ENCODE assay signal across 9 mouse cellular contexts in genomic region chr11:79577741-79578140, GRCm38 (mm10). TPM values are rescaled to one million over a fixed set of nuclear protein-coding genes. Genes with fewer than 3 reads are reported as not detected.
A peak's percentile ranks its signal among the peaks of the same experiment; 100 is the strongest.
DNase-seq lines count a peak whose midpoint lies in the region; ATAC-seq and TF ChIP-seq lines count a peak whose summit lies in the region.
"Had no signal": no experiment of that assay in that cellular context is flagged by ENCODE, and none has a peak within 500 bp of the region (broad histone marks: within the 10 kb centered on the region; RNA-seq: fewer than 3 reads in every experiment).

No protein-coding gene starts in this region.

- 55% methylated on average over 5 of the region's 5 CpGs for WGBS in kidney, postnatal 0 days
- 40% methylated on average over 5 of the region's 5 CpGs for WGBS in liver, embryonic 11.5 days

- H3K9me3 ChIP-seq in kidney, postnatal 0 days (replicated peaks; ENCODE audit: low read length), result no peaks in the 10 kb centered on the region
- H3K9me3 ChIP-seq in liver, embryonic 11.5 days (ENCODE audit: control insufficient read depth, low read length), result no peaks in the 10 kb centered on the region
- H3K9me3 ChIP-seq: limb, embryonic 15.5 days had no signal

- no peak overlapping the region for H3K4me3 ChIP-seq in kidney, postnatal 0 days (replicated peaks; ENCODE audit: low read depth, low read length)
- no peak overlapping the region for H3K4me3 ChIP-seq in liver, embryonic 11.5 days (ENCODE audit: low read depth, low read length)
- H3K4me3 ChIP-seq: limb, embryonic 15.5 days had no signal

- no peak for ATAC-seq in kidney, postnatal 0 days (replicated peaks; ENCODE audit: low FRiP score, low read depth)
- no peak; the same call in 1 of the 2 replicates for ATAC-seq in liver, embryonic 11.5 days (replicated peaks; ENCODE audit: low FRiP score)

- TF ChIP-seq CTCF in kidney, postnatal 0 days (IDR thresholded peaks at IDR 0.05; ENCODE audit: low read depth), result peak; percentile 92

- peaks cover 28% of the 10 kb centered on the region; the same call in 1 of the 2 replicates for H3K36me3 ChIP-seq in kidney, postnatal 0 days (ENCODE audit: insufficient read depth, low read length)
- no peaks in the 10 kb centered on the region for H3K36me3 ChIP-seq in liver, embryonic 11.5 days (ENCODE audit: control insufficient read depth, insufficient read depth, low read length)

- no peak overlapping the region for H3K9ac ChIP-seq in kidney, postnatal 0 days (ENCODE audit: low read depth, low read length)
- H3K9ac ChIP-seq in liver, embryonic 11.5 days (ENCODE audit: low read depth, low read length), result no peak overlapping the region
- H3K9ac ChIP-seq: limb, embryonic 15.5 days had no signal

- H3K4me2 ChIP-seq in kidney, postnatal 0 days (ENCODE audit: low read length), result no peak overlapping the region
- H3K4me2 ChIP-seq in liver, embryonic 11.5 days, result no peak overlapping the region
- H3K4me2 ChIP-seq: limb, embryonic 15.5 days had no signal

- H3K27me3 ChIP-seq in kidney, postnatal 0 days (ENCODE audit: insufficient read depth, low read length), result no peaks in the 10 kb centered on the region
- no peaks in the 10 kb centered on the region for H3K27me3 ChIP-seq in liver, embryonic 11.5 days (replicated peaks; ENCODE audit: control insufficient read depth, insufficient read depth, low read length)
- H3K27me3 ChIP-seq: limb, embryonic 15.5 days had no signal

- DNase-seq in B cell, adult 2 months, result peak; percentile 87 to 89
- peak; percentile 49 for DNase-seq in MEL-GATA-1-ER (ENCODE audit: extremely low read depth, low read depth)
- DNase-seq in cerebellum, adult 9-10 months, result peak; percentile 76
- DNase-seq in frontal cortex, postnatal 14 days (ENCODE audit: low spot score in 2 of 2), result peak; percentile 60 to 82
- peak; percentile 74 for DNase-seq in kidney, postnatal 0 days (ENCODE audit: low spot score)
- DNase-seq in liver, embryonic 11.5 days (ENCODE audit: low spot score), result peak; percentile 46
- peak; percentile 25 for DNase-seq in ovary, postnatal 10 days (ENCODE audit: low spot score)
- DNase-seq in thymus, postnatal 14 days, result peak; percentile 87

- H3K27ac ChIP-seq in kidney, postnatal 0 days, result no peak overlapping the region
- no peak overlapping the region for H3K27ac ChIP-seq in liver, embryonic 11.5 days (ENCODE audit: low read depth, low read length)
- H3K27ac ChIP-seq: limb, embryonic 15.5 days had no signal

- no peaks in the 10 kb centered on the region for H3K4me1 ChIP-seq in kidney, postnatal 0 days (replicated peaks; ENCODE audit: insufficient read depth, low read length)
- no peaks in the 10 kb centered on the region for H3K4me1 ChIP-seq in liver, embryonic 11.5 days (replicated peaks; ENCODE audit: control insufficient read depth, insufficient read depth, low read length)
- H3K4me1 ChIP-seq: limb, embryonic 15.5 days had no signal

RNA-seq across cellular contexts. Expression of gene Rab11fip4, which starts 13.3 kb away (rescaled TPM):
- polyA plus RNA-seq in kidney, postnatal 0 days (2015; fragmentation: Nextera tagmentation; extraction: Ambion mirVana), result 9.1 TPM in 2 replicates
- 2.2 and 2.9 TPM in 2 replicates for polyA plus RNA-seq in liver, embryonic 11.5 days (2014; fragmentation: Nextera tagmentation; extraction: Ambion mirVana)

RNA-seq across cellular contexts. Expression of gene Evi2a, which starts 47.3 kb away (rescaled TPM):
- 3.3 and 3.4 TPM in 2 replicates for polyA plus RNA-seq in kidney, postnatal 0 days (2015; fragmentation: Nextera tagmentation; extraction: Ambion mirVana)
- 5.7 and 5.9 TPM in 2 replicates for polyA plus RNA-seq in liver, embryonic 11.5 days (2014; fragmentation: Nextera tagmentation; extraction: Ambion mirVana)

RNA-seq across cellular contexts. Expression of gene Evi2, which starts 47.4 kb away (rescaled TPM):
- 0.12 and 0.18 TPM in 2 replicates for polyA plus RNA-seq in kidney, postnatal 0 days (2015; fragmentation: Nextera tagmentation; extraction: Ambion mirVana)
- polyA plus RNA-seq in liver, embryonic 11.5 days (2014; fragmentation: Nextera tagmentation; extraction: Ambion mirVana), result 1.2 and 1.7 TPM in 2 replicates

RNA-seq across cellular contexts. Expression of gene Evi2b, which starts 54.2 kb away (rescaled TPM):
- 0.78 and 0.82 TPM in 2 replicates for polyA plus RNA-seq in kidney, postnatal 0 days (2015; fragmentation: Nextera tagmentation; extraction: Ambion mirVana)
- polyA plus RNA-seq in liver, embryonic 11.5 days (2014; fragmentation: Nextera tagmentation; extraction: Ambion mirVana), result 12.7 and 14.4 TPM in 2 replicates

Comparison
In these comparisons a context has a peak if more than half of its experiments do, and no peak if none do; other contexts are left out.
1. DNase-seq: peak in every context shown above with its lines; median percentile 88 in B cell, adult 2 months; 87 in thymus, postnatal 14 days; 76 in cerebellum, adult 9-10 months; 74 in kidney, postnatal 0 days; 71 in frontal cortex, postnatal 14 days; 49 in MEL-GATA-1-ER; 46 in liver, embryonic 11.5 days; 25 in ovary, postnatal 10 days.